Mouse (Mus musculus) forebrain, embryonic 11.5 days (tissue): Measurements from ENCODE around the gene Ica1. TPM values are rescaled to one million over a fixed set of nuclear protein-coding genes. Genes with fewer than 3 reads are reported as not detected.

Experiments used
- ATAC-seq: fragments of 200-750 bp; cut with Nextera tagmentation; replicated peaks from 2 replicates; pipeline ENCODE4 v1.8.0; 2017; ENCODE audit warnings: moderate TSS enrichment; ENCODE audit not compliant: low FRiP score
- DNase-seq: peaks from one replicate; pipeline ENCODE4 v3.0.0-alpha.2; 2017; ENCODE audit warnings: low spot score
- H3K27ac ChIP-seq: fragments of 300-500 bp; sonication (generic); 2 replicates; pipeline ENCODE4 v1.5.1; 2014; ENCODE audit warnings: low read depth, low read length
- H3K27me3 ChIP-seq: fragments of 300-500 bp; sonication (generic); 2 replicates; pipeline ENCODE4 v1.6.1; 2014; ENCODE audit warnings: mild to moderate bottlenecking, low read length, mixed read lengths; ENCODE audit not compliant: control insufficient read depth, insufficient read depth
- H3K36me3 ChIP-seq: fragments of 300-500 bp; sonication (generic); 2 replicates; pipeline ENCODE4 v1.6.1; 2014; ENCODE audit warnings: mild to moderate bottlenecking, low read length, moderate library complexity, mixed read lengths; ENCODE audit not compliant: control insufficient read depth, insufficient read depth
- H3K4me1 ChIP-seq: fragments of 300-500 bp; sonication (generic); replicated peaks from 2 replicates; pipeline ENCODE4 v1.6.1; 2014; ENCODE audit warnings: low read length, mixed read lengths; ENCODE audit not compliant: control insufficient read depth, insufficient read depth
- H3K4me2 ChIP-seq: fragments of 300-500 bp; sonication (generic); 2 replicates; pipeline ENCODE4 v1.6.1; 2014; ENCODE audit warnings: low read depth, mild to moderate bottlenecking, low read length, moderate library complexity, mixed read lengths; ENCODE audit not compliant: severe bottlenecking
- H3K4me3 ChIP-seq: fragments of 300-500 bp; sonication (generic); 2 replicates; pipeline ENCODE4 v1.5.1; 2014; ENCODE audit warnings: low read depth, low read length
- H3K9ac ChIP-seq: fragments of 300-500 bp; sonication (generic); 2 replicates; pipeline ENCODE4 v1.6.1; 2014; ENCODE audit warnings: low read length
- H3K9me3 ChIP-seq: fragments of 300-500 bp; sonication (generic); 2 replicates; pipeline ENCODE4 v1.6.1; 2016; ENCODE audit warnings: low read length, mixed read lengths; ENCODE audit not compliant: control insufficient read depth
- WGBS: fragments of 180-500 bp; shearing (Covaris S2); extraction: QIAGEN DNeasy Blood & Tissue Kit; methylation state at CpG from one replicate; pipeline ENCODE4 v1.1.7; 2014; 5-methylcytosine and 5-hydroxymethylcytosine counted together
- polyA plus RNA-seq: library from polyadenylated mRNA; unstranded; fragments of >200 nt; fragmentation: Nextera tagmentation; extraction: Ambion mirVana; gene quantifications from 2 replicates; pipeline ENCODE4 v1.2.1, GENCODE M21; 2014

The Ica1 gene
- polyA plus RNA-seq, 1 experiment from 2014 or later, result 13.2 TPM

DNA sequence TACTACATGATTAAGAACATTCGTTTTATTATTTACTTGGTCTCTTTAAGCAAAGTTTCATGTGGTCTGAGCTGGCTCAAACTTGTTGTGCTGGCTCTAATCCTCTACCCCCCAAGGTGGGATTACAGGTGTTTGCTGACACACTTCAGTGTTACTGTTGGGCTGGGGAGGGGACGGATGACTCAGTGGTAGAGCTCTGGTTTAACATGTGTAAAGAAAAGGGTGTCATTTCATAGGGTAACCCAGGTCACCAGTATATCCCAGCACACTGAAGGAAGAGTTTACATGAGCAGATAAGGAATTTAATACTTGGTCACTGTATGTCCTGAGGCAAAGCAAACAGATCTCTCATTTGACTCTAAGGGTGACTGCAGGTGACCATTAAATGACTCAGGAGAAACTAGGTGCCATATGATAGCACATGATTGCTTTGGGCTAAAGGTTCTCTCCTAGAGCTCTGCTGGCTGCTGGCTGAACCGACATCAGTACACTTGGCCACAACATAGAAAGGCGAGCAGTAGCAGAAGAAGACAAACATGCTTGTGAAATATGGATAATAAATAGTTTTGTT lies 128.9 kb downstream of the Ica1 start:
- no peak for ATAC-seq

GRCm38 (mm10) chr6:8648185-8648901 lies 129.9 kb downstream of the Ica1 start:
- Histone ChIP-seq H3K27me3 (no peaks in the 10 kb centered on the region), H3K9ac (no peak overlapping the region), H3K4me2 (no peak overlapping the region), H3K4me1 (no peaks in the 10 kb centered on the region), H3K27ac (no peak overlapping the region), H3K36me3 (no peaks in the 10 kb centered on the region), H3K4me3 (no peak overlapping the region), H3K9me3 (no peaks in the 10 kb centered on the region)
- DNase-seq (no peak), ATAC-seq (no peak)
- 79% methylated on average over 10 of the region's 10 CpGs for WGBS

More for the DNA sequence above, 128.9 kb downstream of the Ica1 start:
- Histone ChIP-seq H3K36me3 (no peaks in the 10 kb centered on the region), H3K9ac (no peak overlapping the region), H3K4me3 (no peak overlapping the region), H3K9me3 (no peaks in the 10 kb centered on the region), H3K4me2 (no peak overlapping the region), H3K27me3 (no peaks in the 10 kb centered on the region), H3K27ac (no peak overlapping the region), H3K4me1 (no peaks in the 10 kb centered on the region)
- no peak for DNase-seq
- WGBS, result 60% methylated on average over 4 of the region's 4 CpGs

DNA sequence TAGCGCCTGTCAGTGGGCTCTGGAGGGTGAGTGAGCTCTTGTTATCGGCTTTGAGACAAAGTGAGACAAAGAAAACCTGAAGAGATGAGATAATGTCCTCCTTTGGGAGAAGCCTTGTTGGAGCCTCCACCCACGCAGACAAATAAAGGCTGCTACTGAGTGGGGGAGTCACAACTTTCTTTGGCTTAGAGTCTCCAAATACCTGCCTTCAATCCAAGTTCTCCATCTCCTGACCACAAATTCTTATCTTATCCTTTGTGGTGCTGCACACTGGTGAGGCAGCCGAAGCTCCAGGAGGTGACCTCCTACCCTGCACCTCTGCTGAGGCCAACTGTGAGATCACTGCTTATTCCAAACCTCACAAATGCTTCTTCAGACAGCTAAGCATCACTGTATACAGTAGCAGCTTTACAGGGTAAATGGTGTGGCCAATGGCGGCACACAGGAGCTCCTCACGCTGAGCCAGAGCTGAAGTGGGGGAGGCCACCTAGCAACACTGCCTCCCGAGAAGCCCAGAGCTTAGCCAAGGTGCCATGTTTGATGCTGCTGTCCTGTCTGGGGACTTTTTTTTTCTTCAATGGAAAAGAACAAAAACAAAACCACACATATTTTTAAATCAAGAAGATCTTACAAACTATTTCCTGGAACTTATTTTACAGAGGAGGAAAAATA lies 130.6 kb downstream of the Ica1 start:
- H3K9ac ChIP-seq, result no peak overlapping the region
- WGBS, result 83% methylated on average over 7 of the region's 7 CpGs
- no peak for DNase-seq
- H3K4me2 ChIP-seq, result no peak overlapping the region
- no peak overlapping the region for H3K27ac ChIP-seq
- no peaks in the 10 kb centered on the region for H3K4me1 ChIP-seq
- no peaks in the 10 kb centered on the region for H3K9me3 ChIP-seq
- H3K4me3 ChIP-seq, result no peak overlapping the region
- no peaks in the 10 kb centered on the region for H3K36me3 ChIP-seq
- ATAC-seq, result no peak; the same call in 1 of the 2 replicates
- H3K27me3 ChIP-seq, result no peaks in the 10 kb centered on the region

GRCm38 (mm10) chr6:8645708-8646107 lies 132.6 kb downstream of the Ica1 start:
- no peak overlapping the region for H3K4me3 ChIP-seq
- no peak overlapping the region for H3K27ac ChIP-seq
- DNase-seq (peak; percentile 16), ATAC-seq (no peak)
- no peak overlapping the region for H3K4me2 ChIP-seq
- no peaks in the 10 kb centered on the region for H3K4me1 ChIP-seq
- WGBS, result 41% methylated on average over 2 of the region's 2 CpGs
- H3K27me3 ChIP-seq, result no peaks in the 10 kb centered on the region
- no peaks in the 10 kb centered on the region for H3K9me3 ChIP-seq
- no peak overlapping the region for H3K9ac ChIP-seq
- H3K36me3 ChIP-seq, result no peaks in the 10 kb centered on the region

GRCm38 (mm10) chr6:8644703-8645102 lies 133.6 kb downstream of the Ica1 start:
- H3K27ac ChIP-seq, result no peak overlapping the region

GRCm38 (mm10) chr6:8640863-8641262 lies 137.4 kb downstream of the Ica1 start:
- Histone ChIP-seq H3K36me3 (no peaks in the 10 kb centered on the region), H3K27me3 (no peaks in the 10 kb centered on the region), H3K27ac (no peak overlapping the region), H3K4me1 (no peaks in the 10 kb centered on the region), H3K9me3 (no peaks in the 10 kb centered on the region), H3K9ac (no peak overlapping the region), H3K4me3 (no peak overlapping the region), H3K4me2 (no peak overlapping the region)
- WGBS, result 88% methylated on average over 5 of the region's 5 CpGs
- DNase-seq (peak; percentile 27), ATAC-seq (no peak)

More at GRCm38 (mm10) chr6:8644703-8645102, 133.6 kb downstream of the Ica1 start:
- no peaks in the 10 kb centered on the region for H3K27me3 ChIP-seq
- no peaks in the 10 kb centered on the region for H3K9me3 ChIP-seq
- H3K4me2 ChIP-seq, result no peak overlapping the region
- no peak overlapping the region for H3K9ac ChIP-seq
- 91% methylated on average over 10 of the region's 10 CpGs for WGBS
- no peak for ATAC-seq
- no peaks in the 10 kb centered on the region for H3K4me1 ChIP-seq
- H3K4me3 ChIP-seq, result no peak overlapping the region
- peak; percentile 54 for DNase-seq
- H3K36me3 ChIP-seq, result no peaks in the 10 kb centered on the region

GRCm38 (mm10) chr6:8639526-8639925 lies 138.8 kb downstream of the Ica1 start:
- H3K27me3 ChIP-seq, result no peaks in the 10 kb centered on the region

GRCm38 (mm10) chr6:8638899-8639298 lies 139.4 kb downstream of the Ica1 start:
- H3K27ac ChIP-seq, result no peak overlapping the region
- DNase-seq (peak; percentile 15), ATAC-seq (no peak)
- H3K4me1 ChIP-seq, result no peaks in the 10 kb centered on the region
- WGBS, result 84% methylated on average over 4 of the region's 4 CpGs
- H3K36me3 ChIP-seq, result no peaks in the 10 kb centered on the region
- no peak overlapping the region for H3K4me3 ChIP-seq
- H3K9me3 ChIP-seq, result no peaks in the 10 kb centered on the region
- no peaks in the 10 kb centered on the region for H3K27me3 ChIP-seq
- H3K4me2 ChIP-seq, result no peak overlapping the region
- no peak overlapping the region for H3K9ac ChIP-seq

More at GRCm38 (mm10) chr6:8639526-8639925, 138.8 kb downstream of the Ica1 start:
- ATAC-seq (no peak), DNase-seq (peak; percentile 31)
- WGBS, result 82% methylated on average over 2 of the region's 2 CpGs
- Histone ChIP-seq H3K4me1 (no peaks in the 10 kb centered on the region), H3K9me3 (no peaks in the 10 kb centered on the region), H3K4me3 (no peak overlapping the region), H3K4me2 (no peak overlapping the region), H3K9ac (no peak overlapping the region), H3K36me3 (no peaks in the 10 kb centered on the region), H3K27ac (no peak overlapping the region)
